Mouse (Mus musculus) limb, embryonic 11.5 days (tissue): ENCODE measurements around the gene Atxn7l1. TPM values are rescaled to one million over a fixed set of nuclear protein-coding genes. Genes with fewer than 3 reads are reported as not detected.
"Not testable (repeated sequence)": the region's sequence is repeated elsewhere in the genome, so short reads cannot be mapped to it uniquely, and the experiment has no call there.

Experiments used
- ATAC-seq: fragments of 200-750 bp; cut with Nextera tagmentation; 2 replicates; pipeline ENCODE4 v1.8.0; 2017; ENCODE audit warnings: low read depth; ENCODE audit not compliant: insufficient number of reproducible peaks, low FRiP score, low TSS enrichment
- DNase-seq: peaks from one replicate; pipeline ENCODE4 v3.0.0-alpha.2; 2015; ENCODE audit warnings: low spot score
- H3K27ac ChIP-seq: fragments of 300-500 bp; sonication (generic); replicated peaks from 2 replicates; pipeline ENCODE4 v1.5.1; 2014; ENCODE audit warnings: low read depth, mild to moderate bottlenecking, low read length
- H3K27me3 ChIP-seq: fragments of 300-500 bp; sonication (generic); 2 replicates; pipeline ENCODE4 v1.6.1; 2014; ENCODE audit warnings: mild to moderate bottlenecking, low read length, mixed read lengths; ENCODE audit not compliant: control insufficient read depth, insufficient read depth
- H3K36me3 ChIP-seq: fragments of 300-500 bp; sonication (generic); 2 replicates; pipeline ENCODE4 v1.6.1; 2014; ENCODE audit warnings: mild to moderate bottlenecking, low read length, moderate library complexity, mixed read lengths; ENCODE audit not compliant: control insufficient read depth, insufficient read depth
- H3K4me1 ChIP-seq: fragments of 300-500 bp; sonication (generic); 2 replicates; pipeline ENCODE4 v1.6.1; 2014; ENCODE audit warnings: low read length, mixed read lengths; ENCODE audit not compliant: control insufficient read depth, insufficient read depth
- H3K4me2 ChIP-seq: fragments of 300-500 bp; sonication (generic); 2 replicates; pipeline ENCODE4 v1.6.1; 2014; ENCODE audit warnings: low read depth, mild to moderate bottlenecking, moderate library complexity; ENCODE audit not compliant: severe bottlenecking
- H3K4me3 ChIP-seq: fragments of 300-500 bp; sonication (generic); 2 replicates; pipeline ENCODE4 v1.5.1; 2014; ENCODE audit warnings: low read depth, low read length
- H3K9ac ChIP-seq: fragments of 300-500 bp; sonication (generic); 2 replicates; pipeline ENCODE4 v1.6.1; 2014; ENCODE audit warnings: mild to moderate bottlenecking, low read length
- H3K9me3 ChIP-seq: fragments of 300-500 bp; sonication (generic); 2 replicates; pipeline ENCODE4 v1.6.1; 2016; ENCODE audit warnings: low read length; ENCODE audit not compliant: control insufficient read depth
- WGBS: fragments of 180-500 bp; shearing (Covaris S2); extraction: QIAGEN DNeasy Blood & Tissue Kit; methylation state at CpG from one replicate; pipeline ENCODE4 v1.1.7; 2014; 5-methylcytosine and 5-hydroxymethylcytosine counted together
- polyA plus RNA-seq: library from polyadenylated mRNA; unstranded; fragments of >200 nt; fragmentation: Nextera tagmentation; extraction: Ambion mirVana; gene quantifications from 2 replicates; pipeline ENCODE4 v1.2.1, GENCODE M21; 2014

The Atxn7l1 gene
- polyA plus RNA-seq, 1 experiment from 2014 or later: 18.8 TPM

- WGBS: 50% methylated on average over 8 of the region's 8 CpGs
- no peak for DNase-seq
- Histone ChIP-seq H3K9ac (no peak overlapping the region), H3K4me2 (no peak overlapping the region), H3K27me3 (no peaks in the 10 kb centered on the region), H3K4me1 (peaks cover 4% of the 10 kb centered on the region; the same call in 1 of the 2 replicates), H3K36me3 (no peaks in the 10 kb centered on the region), H3K4me3 (no peak overlapping the region), H3K9me3 (no peaks in the 10 kb centered on the region), H3K27ac (no peak overlapping the region)
- no peak for ATAC-seq
These were observed 10.8 kb downstream of the Atxn7l1 start for GRCm38 (mm10) chr12:33158256-33158655.

GRCm38 (mm10) chr12:33160406-33160805 lies 12.9 kb downstream of the Atxn7l1 start:
- Histone ChIP-seq H3K9me3 (no peaks in the 10 kb centered on the region), H3K4me2 (no peak overlapping the region), H3K27ac (no peak overlapping the region), H3K9ac (no peak overlapping the region), H3K36me3 (no peaks in the 10 kb centered on the region), H3K4me1 (peaks cover 4% of the 10 kb centered on the region; the same call in 1 of the 2 replicates), H3K27me3 (no peaks in the 10 kb centered on the region), H3K4me3 (no peak overlapping the region)
- WGBS: 85% methylated on average over 7 of the region's 7 CpGs
- ATAC-seq (no peak), DNase-seq (no peak)

GRCm38 (mm10) chr12:33162541-33162940 lies 15.0 kb downstream of the Atxn7l1 start:
- DNase-seq (peak; percentile 63), ATAC-seq (peak; percentile 50; the same call in 1 of the 2 replicates)
- Histone ChIP-seq H3K4me2 (no peak overlapping the region), H3K9me3 (no peaks in the 10 kb centered on the region), H3K36me3 (no peaks in the 10 kb centered on the region), H3K27ac (peak overlapping the region; percentile 81), H3K4me3 (no peak overlapping the region), H3K9ac (0 out of 2 replicates have a peak overlapping the region, but pooled peaks have one; percentile 14), H3K4me1 (peaks cover 4% of the 10 kb centered on the region; the same call in 1 of the 2 replicates), H3K27me3 (no peaks in the 10 kb centered on the region)
- WGBS: 18% methylated on average over 12 of the region's 12 CpGs

- not testable (repeated sequence) for H3K27ac ChIP-seq, H3K27me3 ChIP-seq, H3K9me3 ChIP-seq, H3K4me3 ChIP-seq, H3K4me2 ChIP-seq, H3K4me1 ChIP-seq, DNase-seq, H3K36me3 ChIP-seq, H3K9ac ChIP-seq, ATAC-seq
- WGBS: 90% methylated on average over 5 of the region's 5 CpGs
These were observed 16.5 kb downstream of the Atxn7l1 start for GRCm38 (mm10) chr12:33164019-33164418.

- H3K9ac ChIP-seq: no peak overlapping the region
- no peaks in the 10 kb centered on the region for H3K27me3 ChIP-seq
- no peak overlapping the region for H3K27ac ChIP-seq
- H3K36me3 ChIP-seq: no peaks in the 10 kb centered on the region
- no peak for DNase-seq
- H3K4me3 ChIP-seq: no peak overlapping the region
- no peak overlapping the region for H3K4me2 ChIP-seq
- H3K4me1 ChIP-seq: peaks cover 4% of the 10 kb centered on the region; the same call in 1 of the 2 replicates
- WGBS: 45% methylated on average over 8 of the region's 8 CpGs
- no peak for ATAC-seq
- no peaks in the 10 kb centered on the region for H3K9me3 ChIP-seq
These were observed 19.2 kb downstream of the Atxn7l1 start for GRCm38 (mm10) chr12:33166712-33167111.

GRCm38 (mm10) chr12:33167545-33167944 lies 20.1 kb downstream of the Atxn7l1 start:
- no peaks in the 10 kb centered on the region for H3K27me3 ChIP-seq

GRCm38 (mm10) chr12:33168491-33168890 lies 21.0 kb downstream of the Atxn7l1 start:
- no peak overlapping the region for H3K9ac ChIP-seq
- no peak overlapping the region for H3K4me3 ChIP-seq
- no peaks in the 10 kb centered on the region for H3K36me3 ChIP-seq
- H3K27me3 ChIP-seq: no peaks in the 10 kb centered on the region
- no peaks in the 10 kb centered on the region for H3K4me1 ChIP-seq
- no peak for DNase-seq
- H3K27ac ChIP-seq: no peak overlapping the region
- H3K4me2 ChIP-seq: no peak overlapping the region
- 92% methylated on average over 2 of the region's 2 CpGs for WGBS
- no peak for ATAC-seq
- H3K9me3 ChIP-seq: no peaks in the 10 kb centered on the region

More at GRCm38 (mm10) chr12:33167545-33167944, 20.1 kb downstream of the Atxn7l1 start:
- no peak overlapping the region for H3K27ac ChIP-seq
- peaks cover 2% of the 10 kb centered on the region; the same call in 1 of the 2 replicates for H3K4me1 ChIP-seq
- no peaks in the 10 kb centered on the region for H3K9me3 ChIP-seq
- H3K36me3 ChIP-seq: no peaks in the 10 kb centered on the region
- no peak for ATAC-seq
- H3K4me3 ChIP-seq: no peak overlapping the region
- H3K9ac ChIP-seq: no peak overlapping the region
- 61% methylated on average over 5 of the region's 5 CpGs for WGBS
- no peak for DNase-seq
- no peak overlapping the region for H3K4me2 ChIP-seq

GRCm38 (mm10) chr12:33169777-33170494 lies 22.4 kb downstream of the Atxn7l1 start:
- no peak for DNase-seq
- ATAC-seq: no peak
- Histone ChIP-seq H3K36me3 (no peaks in the 10 kb centered on the region), H3K4me2 (no peak overlapping the region), H3K27ac (no peak overlapping the region), H3K4me3 (no peak overlapping the region), H3K4me1 (0 out of 2 replicates have a peak, but pooled peaks cover 3% of the 10 kb centered on the region), H3K9ac (no peak overlapping the region), H3K9me3 (no peaks in the 10 kb centered on the region), H3K27me3 (no peaks in the 10 kb centered on the region)
- WGBS: 91% methylated on average over 11 of the region's 11 CpGs
